Mouse (Mus musculus) liver, postnatal 0 days (tissue): ENCODE data around the gene Rad52. TPM values are rescaled to one million over a fixed set of nuclear protein-coding genes. Genes with fewer than 3 reads are reported as not detected.
A peak's percentile ranks its signal among the peaks of the same experiment; 100 is the strongest.

Experiments used
- ATAC-seq: fragments of 200-750 bp; cut with Nextera tagmentation; 2 replicates; pipeline ENCODE4 v1.8.0; 2017; ENCODE audit warnings: mild to moderate bottlenecking, moderate library complexity
- DNase-seq: peaks from one replicate; pipeline ENCODE4 v3.0.0-alpha.2; 2016
- H3K27ac ChIP-seq: fragments of 300-500 bp; sonication (generic); 2 replicates; pipeline ENCODE4 v1.5.1; 2014; ENCODE audit warnings: antibody characterized with exemption, moderate library complexity, mild to moderate bottlenecking, low read depth
- H3K27me3 ChIP-seq: fragments of 300-500 bp; sonication (generic); 2 replicates; pipeline ENCODE4 v1.6.1; 2014; ENCODE audit warnings: low read length, control low read depth, mixed read lengths; ENCODE audit not compliant: insufficient read depth
- H3K36me3 ChIP-seq: fragments of 300-500 bp; sonication (generic); replicated peaks from 2 replicates; pipeline ENCODE4 v1.6.1; 2014; ENCODE audit warnings: mild to moderate bottlenecking, control low read depth, low read length, moderate library complexity, mixed read lengths; ENCODE audit not compliant: insufficient read depth
- H3K4me1 ChIP-seq: fragments of 300-500 bp; sonication (generic); 2 replicates; pipeline ENCODE4 v1.6.1; 2014; ENCODE audit warnings: antibody characterized with exemption, mild to moderate bottlenecking, control low read depth; ENCODE audit not compliant: insufficient read depth
- H3K4me2 ChIP-seq: fragments of 300-500 bp; sonication (generic); 2 replicates; pipeline ENCODE4 v1.6.1; 2014; ENCODE audit warnings: low read depth, mild to moderate bottlenecking, low read length, moderate library complexity, mixed read lengths
- H3K4me3 ChIP-seq: fragments of 300-500 bp; sonication (generic); 2 replicates; pipeline ENCODE4 v1.5.1; 2014; ENCODE audit warnings: low read depth, low read length
- H3K9ac ChIP-seq: fragments of 300-500 bp; sonication (generic); replicated peaks from 2 replicates; pipeline ENCODE4 v1.6.1; 2014; ENCODE audit warnings: mild to moderate bottlenecking, moderate library complexity
- H3K9me3 ChIP-seq: fragments of 300-500 bp; sonication (generic); 2 replicates; pipeline ENCODE4 v1.6.1; 2016; ENCODE audit warnings: mild to moderate bottlenecking, control low read depth, low read length, mixed read lengths
- CTCF ChIP-seq: sonication (generic); IDR thresholded peaks from 2 replicates; pipeline ENCODE4 v1.5.1; 2016; ENCODE audit warnings: antibody characterized with exemption, low read depth
- EP300 ChIP-seq: IDR thresholded peaks from 2 replicates; pipeline ENCODE4 v1.6.1; 2016; ENCODE audit warnings: antibody characterized with exemption, low read depth, mild to moderate bottlenecking
- WGBS: fragments of 180-500 bp; shearing (Covaris S2); extraction: QIAGEN DNeasy Blood & Tissue Kit; methylation state at CpG from one replicate; pipeline ENCODE4 v1.1.7; 2014; ENCODE audit not compliant: insufficient replicate concordance; 5-methylcytosine and 5-hydroxymethylcytosine counted together
- polyA plus RNA-seq: library from polyadenylated mRNA; unstranded; fragments of >200 nt; fragmentation: Nextera tagmentation; extraction: Ambion mirVana; gene quantifications from 2 replicates; pipeline ENCODE4 v1.2.1, GENCODE M21; 2015

The Rad52 gene
- polyA plus RNA-seq, 1 experiment from 2014 or later, result 5.9 TPM

GRCm38 (mm10) chr6:119883151-119883550 is 19.3 kb upstream of the Rad52 start:
- Histone ChIP-seq H3K27ac (no peak overlapping the region), H3K9me3 (no peaks in the 10 kb centered on the region), H3K27me3 (no peaks in the 10 kb centered on the region), H3K9ac (no peak overlapping the region), H3K4me2 (no peak overlapping the region), H3K36me3 (no peaks in the 10 kb centered on the region), H3K4me3 (no peak overlapping the region), H3K4me1 (no peaks in the 10 kb centered on the region)
- DNase-seq, result no peak
- TF ChIP-seq CTCF, result no peak
- ATAC-seq, result no peak
- WGBS, result 48% methylated on average over 7 of the region's 7 CpGs

GRCm38 (mm10) chr6:119892711-119893110 is 9.8 kb upstream of the Rad52 start:
- H3K9ac ChIP-seq, result no peak overlapping the region
- WGBS, result 42% methylated on average over 7 of the region's 7 CpGs
- H3K36me3 ChIP-seq, result no peaks in the 10 kb centered on the region
- no peak overlapping the region for H3K4me2 ChIP-seq
- DNase-seq (no peak), ATAC-seq (no peak)
- H3K4me1 ChIP-seq, result no peaks in the 10 kb centered on the region
- H3K9me3 ChIP-seq, result no peaks in the 10 kb centered on the region
- H3K27ac ChIP-seq, result no peak overlapping the region
- H3K4me3 ChIP-seq, result no peak overlapping the region
- H3K27me3 ChIP-seq, result no peaks in the 10 kb centered on the region
- TF ChIP-seq EP300, result no peak
- TF ChIP-seq CTCF, result no peak

- peaks cover 4% of the 10 kb centered on the region for H3K4me1 ChIP-seq
- DNase-seq (no peak), ATAC-seq (no peak)
- H3K9me3 ChIP-seq, result no peaks in the 10 kb centered on the region
- peak overlapping the region; percentile 98 for H3K9ac ChIP-seq
- 18% methylated on average over 15 of the region's 15 CpGs for WGBS
- peak overlapping the region; percentile 92 for H3K4me2 ChIP-seq
- TF ChIP-seq EP300, result no peak
- no peak for TF ChIP-seq CTCF
- H3K36me3 ChIP-seq, result 0 out of 2 replicates have a peak, but pooled peaks cover 2% of the 10 kb centered on the region
- peak overlapping the region; percentile 96 for H3K4me3 ChIP-seq
- no peaks in the 10 kb centered on the region for H3K27me3 ChIP-seq
- H3K27ac ChIP-seq, result peak overlapping the region; percentile 98
Measured at GRCm38 (mm10) chr6:119903081-119903789, 737 bp downstream of the Rad52 start.

- 84% methylated on average over 5 of the region's 5 CpGs for WGBS
- no peak for ATAC-seq
- 0 out of 2 replicates have a peak, but pooled peaks cover 2% of the 10 kb centered on the region for H3K36me3 ChIP-seq
Measured at GRCm38 (mm10) chr6:119905461-119905860, 3.0 kb downstream of the Rad52 start.

GRCm38 (mm10) chr6:119912046-119912445 is 9.5 kb downstream of the Rad52 start:
- no peak overlapping the region for H3K9ac ChIP-seq
- no peak overlapping the region for H3K4me3 ChIP-seq
- H3K36me3 ChIP-seq, result peaks cover 22% of the 10 kb centered on the region
- H3K4me2 ChIP-seq, result no peak overlapping the region
- ATAC-seq (no peak), DNase-seq (no peak)
- H3K4me1 ChIP-seq, result peaks cover 7% of the 10 kb centered on the region
- 63% methylated on average over 5 of the region's 5 CpGs for WGBS
- no peaks in the 10 kb centered on the region for H3K27me3 ChIP-seq
- no peak overlapping the region for H3K27ac ChIP-seq
- TF ChIP-seq EP300 (no peak), CTCF (no peak)
- H3K9me3 ChIP-seq, result no peaks in the 10 kb centered on the region

More at GRCm38 (mm10) chr6:119905461-119905860, 3.0 kb downstream of the Rad52 start:
- DNase-seq, result no peak
- TF ChIP-seq CTCF (no peak), EP300 (no peak)
- H3K27ac ChIP-seq, result no peak overlapping the region
- no peaks in the 10 kb centered on the region for H3K27me3 ChIP-seq
- no peak overlapping the region for H3K4me2 ChIP-seq
- no peak overlapping the region for H3K9ac ChIP-seq
- no peak overlapping the region for H3K4me3 ChIP-seq
- H3K9me3 ChIP-seq, result no peaks in the 10 kb centered on the region
- peaks cover 4% of the 10 kb centered on the region for H3K4me1 ChIP-seq

- 65% methylated on average over 5 of the region's 5 CpGs for WGBS
- no peak for DNase-seq
- Histone ChIP-seq H3K27me3 (no peaks in the 10 kb centered on the region), H3K9me3 (no peaks in the 10 kb centered on the region), H3K4me1 (peaks cover 7% of the 10 kb centered on the region), H3K4me3 (no peak overlapping the region), H3K9ac (no peak overlapping the region), H3K36me3 (peaks cover 47% of the 10 kb centered on the region), H3K27ac (peak overlapping the region; percentile 46), H3K4me2 (0 out of 2 replicates have a peak overlapping the region, but pooled peaks have one; percentile 26)
- ATAC-seq, result peak; percentile 85
- TF ChIP-seq CTCF, result no peak
- TF ChIP-seq EP300, result no peak
Measured at GRCm38 (mm10) chr6:119915710-119916109, 13.2 kb downstream of the Rad52 start.
